Mouse (Mus musculus): ENCODE measurements around the gene Enpep. TPM values are rescaled to one million over a fixed set of nuclear protein-coding genes. Genes with fewer than 3 reads are reported as not detected.

Gene Enpep
- 13.1 and 13.4 TPM in 2 replicates for polyA plus RNA-seq (2012; ENCODE audit: insufficient read depth, insufficient read length, missing spikeins)

GRCm38 (mm10) chr3:129332586-129332985 is at the start of gene Enpep:
Gene Enpep, minus strand, starts transcription at chr3:129332720.
- Histone ChIP-seq H3K4me3 (ENCODE audit: insufficient read depth, low read depth, low read length) (peak within 1 kb of the TSS; percentile 44), H3K27ac (replicated peaks; ENCODE audit: low read depth, low read length) (peak within 1 kb of the TSS; percentile 41), H3K4me1 (ENCODE audit: control insufficient read depth, insufficient read depth, insufficient read length, low read length) (no peaks in the 10 kb centered on the region)

- no peak overlapping the region for H3K27ac ChIP-seq (replicated peaks; ENCODE audit: low read depth, low read length)
- H3K4me3 ChIP-seq (ENCODE audit: insufficient read depth, low read depth, low read length) = no peak overlapping the region
- H3K4me1 ChIP-seq (ENCODE audit: control insufficient read depth, insufficient read depth, insufficient read length, low read length) = peaks cover 4% of the 10 kb centered on the region; the same call in 1 of the 2 replicates
These were observed 46.6 kb upstream of the Enpep start for GRCm38 (mm10) chr3:129379109-129379508.

DNA sequence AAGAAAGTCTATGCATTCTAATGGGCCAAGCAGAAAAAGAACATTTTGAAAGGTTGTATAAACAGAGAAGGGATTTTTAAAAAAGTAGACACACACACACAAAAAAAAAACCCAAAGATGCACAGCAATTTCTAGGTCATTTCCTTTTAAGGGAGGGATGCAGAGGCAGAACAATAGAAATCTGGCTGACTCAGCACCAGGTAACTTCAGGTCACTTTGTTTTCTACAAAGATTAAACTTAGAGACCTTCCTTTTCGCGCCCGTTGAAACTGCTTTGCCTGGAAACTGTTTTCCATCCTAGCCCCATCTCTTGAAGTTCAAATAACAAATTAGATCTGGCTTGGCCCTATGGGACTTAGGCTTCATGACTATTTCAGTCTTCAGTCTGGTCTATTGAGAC is 42.6 kb upstream of the Enpep start:
- Histone ChIP-seq H3K4me1 (ENCODE audit: control insufficient read depth, insufficient read depth, insufficient read length, low read length) (peaks cover 4% of the 10 kb centered on the region; the same call in 1 of the 2 replicates), H3K4me3 (ENCODE audit: insufficient read depth, low read depth, low read length) (no peak overlapping the region), H3K27ac (replicated peaks; ENCODE audit: low read depth, low read length) (no peak overlapping the region)

- H3K4me3 ChIP-seq (ENCODE audit: insufficient read depth, low read depth, low read length) = no peak overlapping the region
- H3K4me1 ChIP-seq (ENCODE audit: control insufficient read depth, insufficient read depth, insufficient read length, low read length) = no peaks in the 10 kb centered on the region
- no peak overlapping the region for H3K27ac ChIP-seq (replicated peaks; ENCODE audit: low read depth, low read length)
These were observed 40.6 kb upstream of the Enpep start for GRCm38 (mm10) chr3:129373108-129373507.

DNA sequence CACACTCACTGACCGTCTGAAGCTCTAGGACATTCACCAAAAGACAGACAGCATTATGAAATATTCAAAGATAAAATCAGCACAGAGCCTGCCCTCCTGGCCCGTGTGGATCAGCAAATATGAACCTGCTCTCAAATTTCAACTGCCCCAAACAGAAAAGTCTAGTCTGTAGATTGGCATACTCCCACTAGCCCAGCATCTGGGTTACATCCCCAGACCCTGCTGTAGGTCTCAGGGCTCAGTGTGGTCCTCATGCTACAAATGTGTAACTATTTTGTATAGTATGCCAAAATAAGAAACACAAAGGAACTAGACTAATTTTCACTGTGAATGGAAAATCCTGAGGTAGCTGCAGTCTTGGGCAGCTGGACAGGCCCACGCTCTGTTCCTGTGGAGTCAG is 37.0 kb upstream of the Enpep start:
- no peak overlapping the region for H3K27ac ChIP-seq (replicated peaks; ENCODE audit: low read depth, low read length)
- H3K4me3 ChIP-seq (ENCODE audit: insufficient read depth, low read depth, low read length) = no peak overlapping the region
- no peaks in the 10 kb centered on the region for H3K4me1 ChIP-seq (ENCODE audit: control insufficient read depth, insufficient read depth, insufficient read length, low read length)

DNA sequence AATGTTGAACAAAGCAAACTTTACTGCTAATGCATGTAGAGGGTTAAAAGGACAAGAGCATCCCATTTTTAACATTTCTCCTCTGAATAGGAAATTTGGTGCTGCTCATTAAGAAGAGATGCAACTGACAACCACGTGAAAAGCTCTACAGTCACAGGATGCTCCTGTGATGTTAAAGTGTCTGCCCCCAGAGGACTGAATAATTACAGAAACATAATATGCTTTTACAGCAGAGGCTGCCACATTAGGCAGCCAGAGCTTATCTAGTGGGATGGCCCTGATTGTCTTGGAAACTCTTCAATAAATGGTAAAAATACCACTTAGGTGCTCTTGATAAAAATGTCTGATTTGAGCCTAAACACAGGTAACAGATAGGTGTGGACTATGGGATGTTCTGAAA is 33.4 kb upstream of the Enpep start:
- Histone ChIP-seq H3K27ac (replicated peaks; ENCODE audit: low read depth, low read length) (no peak overlapping the region), H3K4me1 (ENCODE audit: control insufficient read depth, insufficient read depth, insufficient read length, low read length) (no peaks in the 10 kb centered on the region), H3K4me3 (ENCODE audit: insufficient read depth, low read depth, low read length) (no peak overlapping the region)

DNA sequence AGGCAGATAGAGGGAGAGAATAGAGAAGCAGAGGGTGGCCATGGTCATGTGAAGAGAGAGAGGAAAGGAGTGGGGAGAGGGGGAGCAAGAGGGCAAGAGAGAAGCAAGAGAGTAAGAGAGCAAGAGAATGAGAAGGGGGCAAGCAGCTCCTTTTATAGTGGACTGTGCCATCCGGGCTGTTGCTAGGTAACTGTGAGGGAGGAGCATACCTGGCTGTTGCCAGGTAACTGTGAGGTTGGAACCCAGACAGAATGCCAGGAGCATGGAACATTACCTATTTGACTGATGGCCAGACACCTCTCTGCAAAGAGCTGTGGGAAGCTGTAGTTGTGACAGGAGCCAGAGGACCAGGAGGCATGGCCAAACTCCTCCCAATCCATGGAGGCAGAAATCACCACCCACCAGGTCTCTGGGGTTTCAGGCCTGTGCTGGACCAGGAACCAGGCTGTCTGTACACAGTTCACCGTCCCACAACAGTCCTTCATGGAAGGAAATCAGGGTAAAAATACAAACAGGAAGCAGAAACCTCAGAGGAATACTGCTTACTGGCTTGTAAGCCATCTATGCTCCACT is 32.4 kb upstream of the Enpep start:
- Histone ChIP-seq H3K27ac (replicated peaks; ENCODE audit: low read depth, low read length) (no peak overlapping the region), H3K4me1 (ENCODE audit: control insufficient read depth, insufficient read depth, insufficient read length, low read length) (no peaks in the 10 kb centered on the region), H3K4me3 (ENCODE audit: insufficient read depth, low read depth, low read length) (no peak overlapping the region)

GRCm38 (mm10) chr3:129363426-129363825 is 30.9 kb upstream of the Enpep start:
- H3K27ac ChIP-seq (replicated peaks; ENCODE audit: low read depth, low read length) = no peak overlapping the region
- no peaks in the 10 kb centered on the region for H3K4me1 ChIP-seq (ENCODE audit: control insufficient read depth, insufficient read depth, insufficient read length, low read length)
- H3K4me3 ChIP-seq (ENCODE audit: insufficient read depth, low read depth, low read length) = no peak overlapping the region

GRCm38 (mm10) chr3:129358115-129358514 is 25.6 kb upstream of the Enpep start:
- Histone ChIP-seq H3K4me3 (ENCODE audit: insufficient read depth, low read depth, low read length) (no peak overlapping the region), H3K4me1 (ENCODE audit: control insufficient read depth, insufficient read depth, insufficient read length, low read length) (no peaks in the 10 kb centered on the region), H3K27ac (replicated peaks; ENCODE audit: low read depth, low read length) (no peak overlapping the region)

DNA sequence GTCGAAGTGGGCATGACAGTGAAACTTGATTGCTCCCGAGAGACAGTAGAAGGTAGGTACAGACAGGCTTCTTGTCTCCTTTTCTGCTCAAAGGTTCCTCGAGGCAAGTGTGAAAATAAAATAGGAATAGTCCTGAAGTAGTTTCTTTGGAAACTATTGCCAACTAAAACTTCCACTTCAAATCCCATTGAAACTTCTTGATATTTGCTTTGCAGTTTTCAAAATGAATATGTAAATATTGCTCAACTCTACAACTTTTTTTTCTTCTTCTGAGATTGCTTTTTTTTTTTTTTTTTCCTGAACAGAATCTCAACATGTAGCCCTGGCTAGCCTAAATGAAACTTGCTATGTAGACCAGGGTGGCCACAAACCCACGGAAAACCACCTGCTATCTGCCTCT is 21.4 kb upstream of the Enpep start:
- no peak overlapping the region for H3K4me3 ChIP-seq (ENCODE audit: insufficient read depth, low read depth, low read length)
- no peaks in the 10 kb centered on the region for H3K4me1 ChIP-seq (ENCODE audit: control insufficient read depth, insufficient read depth, insufficient read length, low read length)
- no peak overlapping the region for H3K27ac ChIP-seq (replicated peaks; ENCODE audit: low read depth, low read length)

DNA sequence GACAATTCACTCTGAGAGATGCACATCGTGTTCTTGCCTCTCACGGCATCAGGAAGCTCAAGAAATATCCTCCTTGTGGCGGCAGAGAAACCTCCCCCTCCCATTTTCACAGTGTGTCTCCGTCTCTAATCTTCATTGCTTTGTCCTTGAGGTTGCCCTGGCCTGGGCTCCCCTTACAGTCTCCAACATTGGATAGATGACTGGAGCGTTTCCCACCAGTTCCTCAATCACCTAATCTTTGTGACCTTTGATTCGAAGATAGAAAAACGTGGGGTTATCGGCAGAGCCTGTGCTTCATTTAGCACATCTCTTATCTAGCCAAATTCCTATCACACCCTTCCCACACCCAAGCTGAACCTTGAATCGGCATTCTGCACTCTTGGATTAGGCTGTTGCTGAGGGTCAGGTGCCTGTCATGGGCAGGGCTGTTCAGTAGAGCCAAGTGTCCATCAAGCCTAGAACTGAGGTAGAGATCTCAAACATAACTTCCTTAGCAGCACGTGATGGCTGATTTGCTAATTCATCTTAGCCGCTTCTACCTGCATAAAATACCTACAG is 18.9 kb upstream of the Enpep start:
- Histone ChIP-seq H3K27ac (replicated peaks; ENCODE audit: low read depth, low read length) (no peak overlapping the region), H3K4me1 (ENCODE audit: control insufficient read depth, insufficient read depth, insufficient read length, low read length) (no peaks in the 10 kb centered on the region), H3K4me3 (ENCODE audit: insufficient read depth, low read depth, low read length) (no peak overlapping the region)

GRCm38 (mm10) chr3:129347277-129347676 is 14.8 kb upstream of the Enpep start:
- Histone ChIP-seq H3K4me1 (ENCODE audit: control insufficient read depth, insufficient read depth, insufficient read length, low read length) (no peaks in the 10 kb centered on the region), H3K27ac (replicated peaks; ENCODE audit: low read depth, low read length) (no peak overlapping the region), H3K4me3 (ENCODE audit: insufficient read depth, low read depth, low read length) (no peak overlapping the region)

GRCm38 (mm10) chr3:129342767-129343166 is 10.2 kb upstream of the Enpep start:
- Histone ChIP-seq H3K4me3 (ENCODE audit: insufficient read depth, low read depth, low read length) (no peak overlapping the region), H3K4me1 (ENCODE audit: control insufficient read depth, insufficient read depth, insufficient read length, low read length) (0 out of 2 replicates have a peak, but pooled peaks cover 2% of the 10 kb centered on the region), H3K27ac (replicated peaks; ENCODE audit: low read depth, low read length) (no peak overlapping the region)

GRCm38 (mm10) chr3:129341066-129341465 is 8.5 kb upstream of the Enpep start:
- no peak overlapping the region for H3K4me3 ChIP-seq (ENCODE audit: insufficient read depth, low read depth, low read length)
- 0 out of 2 replicates have a peak, but pooled peaks cover 2% of the 10 kb centered on the region for H3K4me1 ChIP-seq (ENCODE audit: control insufficient read depth, insufficient read depth, insufficient read length, low read length)
- no peak overlapping the region for H3K27ac ChIP-seq (replicated peaks; ENCODE audit: low read depth, low read length)

GRCm38 (mm10) chr3:129338296-129339091 is 6.0 kb upstream of the Enpep start:
- Histone ChIP-seq H3K4me3 (ENCODE audit: insufficient read depth, low read depth, low read length) (peak overlapping the region; percentile 18; the same call in 1 of the 2 replicates), H3K4me1 (ENCODE audit: control insufficient read depth, insufficient read depth, insufficient read length, low read length) (0 out of 2 replicates have a peak, but pooled peaks cover 2% of the 10 kb centered on the region), H3K27ac (replicated peaks; ENCODE audit: low read depth, low read length) (peak overlapping the region; percentile 34; the same call in 1 of the 2 replicates)

Data from brown adipose tissue, adult 24 weeks (tissue).